Mouse (Mus musculus): Measurements from ENCODE around the gene Grip1. TPM values are rescaled to one million over a fixed set of nuclear protein-coding genes. Genes with fewer than 3 reads are reported as not detected.
A peak's percentile ranks its signal among the peaks of the same experiment; 100 is the strongest.

The Grip1 gene
- polyA plus RNA-seq, 1 experiment from 2014 or later = 3.3 TPM

DNA sequence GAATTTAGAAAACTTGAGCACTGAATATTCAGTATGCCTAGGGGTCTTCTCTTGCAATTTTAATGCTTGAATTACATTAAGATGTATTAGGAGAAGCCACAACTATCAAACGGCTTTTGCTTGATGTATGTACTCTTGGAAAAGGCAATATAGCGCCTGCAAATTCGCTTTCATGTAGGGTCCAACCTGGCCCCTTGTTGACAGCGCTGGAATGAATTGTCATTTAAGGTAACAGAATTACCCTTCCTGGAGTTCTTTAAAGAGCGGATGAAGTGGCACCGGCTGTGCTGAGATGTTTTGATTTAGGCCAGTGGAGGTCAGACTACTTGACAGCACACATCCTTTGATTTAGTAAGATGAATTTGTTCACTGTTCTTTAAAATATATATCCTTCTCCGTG is 90.1 kb downstream of the Grip1 start:
- no peaks in the 10 kb centered on the region for H3K4me1 ChIP-seq (ENCODE audit: insufficient read depth, low read length)
- no peaks in the 10 kb centered on the region for H3K27me3 ChIP-seq (ENCODE audit: insufficient read depth, low read length)
- no peak overlapping the region for H3K4me3 ChIP-seq (ENCODE audit: low read length)
- H3K9ac ChIP-seq (replicated peaks; ENCODE audit: low read length) = no peak overlapping the region
- 37% methylated on average over 7 of the region's 7 CpGs for WGBS
- H3K9me3 ChIP-seq (ENCODE audit: low read length) = no peaks in the 10 kb centered on the region
- no peaks in the 10 kb centered on the region for H3K36me3 ChIP-seq (ENCODE audit: insufficient read depth, low read length)
- no peak for ATAC-seq (ENCODE audit: low FRiP score, low TSS enrichment)
- no peak overlapping the region for H3K4me2 ChIP-seq (replicated peaks; ENCODE audit: low read depth, low read length)
- H3K27ac ChIP-seq (ENCODE audit: low read length) = no peak overlapping the region

DNA sequence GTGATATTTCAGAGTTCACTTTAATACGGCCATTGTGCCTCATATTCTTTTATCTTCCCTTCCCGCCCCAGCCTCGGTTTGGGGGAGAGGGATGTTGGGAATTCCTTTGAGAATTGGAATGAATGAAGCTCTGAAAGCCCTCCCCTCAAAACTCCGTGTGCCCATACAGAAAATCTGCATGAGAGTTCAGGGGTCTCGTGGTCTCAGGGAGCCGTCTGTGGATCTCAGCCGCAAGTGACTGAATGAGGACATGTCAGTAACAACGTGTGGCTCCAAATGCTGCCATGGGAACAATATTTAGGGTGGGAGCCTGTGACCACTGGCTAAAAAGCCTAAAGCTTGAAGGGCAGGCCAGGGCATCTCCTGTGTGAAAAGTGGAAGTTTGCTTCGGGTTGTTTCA is 91.1 kb downstream of the Grip1 start:
- H3K9ac ChIP-seq (replicated peaks; ENCODE audit: low read length) = no peak overlapping the region
- H3K27me3 ChIP-seq (ENCODE audit: insufficient read depth, low read length) = no peaks in the 10 kb centered on the region
- H3K36me3 ChIP-seq (ENCODE audit: insufficient read depth, low read length) = no peaks in the 10 kb centered on the region
- no peak overlapping the region for H3K4me2 ChIP-seq (replicated peaks; ENCODE audit: low read depth, low read length)
- no peaks in the 10 kb centered on the region for H3K9me3 ChIP-seq (ENCODE audit: low read length)
- WGBS = 71% methylated on average over 9 of the region's 9 CpGs
- no peak overlapping the region for H3K4me3 ChIP-seq (ENCODE audit: low read length)
- no peaks in the 10 kb centered on the region for H3K4me1 ChIP-seq (ENCODE audit: insufficient read depth, low read length)
- no peak for ATAC-seq (ENCODE audit: low FRiP score, low TSS enrichment)
- no peak overlapping the region for H3K27ac ChIP-seq (ENCODE audit: low read length)

DNA sequence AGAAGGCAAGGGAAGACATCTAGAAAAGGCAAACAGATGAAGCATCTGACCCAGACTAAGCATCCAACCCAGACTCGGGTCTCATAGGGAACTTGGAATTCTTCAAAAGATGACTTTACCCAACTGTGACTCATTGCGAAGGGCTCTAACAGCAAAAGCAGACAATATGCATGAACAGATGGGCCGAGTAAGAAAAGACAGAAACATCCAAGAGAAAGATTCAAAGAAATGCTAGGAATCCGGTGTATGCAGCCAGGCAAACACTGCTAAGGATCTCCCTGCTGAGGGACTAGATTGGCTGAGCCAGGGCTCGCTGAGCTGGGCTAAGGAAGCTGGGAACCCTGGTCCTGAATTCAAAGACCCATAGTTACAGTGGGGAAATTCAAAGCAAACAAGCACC is 94.2 kb downstream of the Grip1 start:
- no peak overlapping the region for H3K4me3 ChIP-seq (ENCODE audit: low read length)
- no peak overlapping the region for H3K9ac ChIP-seq (replicated peaks; ENCODE audit: low read length)
- H3K27ac ChIP-seq (ENCODE audit: low read length) = no peak overlapping the region
- ATAC-seq (ENCODE audit: low FRiP score, low TSS enrichment) = no peak
- no peaks in the 10 kb centered on the region for H3K36me3 ChIP-seq (ENCODE audit: insufficient read depth, low read length)
- no peaks in the 10 kb centered on the region for H3K9me3 ChIP-seq (ENCODE audit: low read length)
- 89% methylated on average over 5 of the region's 5 CpGs for WGBS
- no peaks in the 10 kb centered on the region for H3K27me3 ChIP-seq (ENCODE audit: insufficient read depth, low read length)
- no peaks in the 10 kb centered on the region for H3K4me1 ChIP-seq (ENCODE audit: insufficient read depth, low read length)
- H3K4me2 ChIP-seq (replicated peaks; ENCODE audit: low read depth, low read length) = no peak overlapping the region

DNA sequence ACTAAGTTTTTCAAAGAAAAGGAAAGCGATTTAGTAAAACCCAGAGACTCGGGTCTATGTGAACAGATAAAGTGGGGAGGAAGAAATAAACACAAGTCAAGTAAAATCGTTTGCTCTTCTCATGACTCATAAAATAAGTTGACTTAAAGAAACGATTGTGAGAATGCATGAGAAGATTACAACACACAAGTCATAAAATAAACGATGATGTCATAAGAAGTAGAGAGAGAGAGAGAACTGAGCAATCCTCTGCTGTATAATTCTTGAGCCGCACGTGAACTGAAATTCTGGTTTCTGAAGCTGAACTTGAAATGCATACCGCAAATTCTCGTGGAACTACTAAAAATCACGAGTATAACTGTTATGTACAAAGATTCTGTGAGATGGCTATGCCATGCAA is 95.1 kb downstream of the Grip1 start:
- no peak overlapping the region for H3K27ac ChIP-seq (ENCODE audit: low read length)
- H3K4me1 ChIP-seq (ENCODE audit: insufficient read depth, low read length) = no peaks in the 10 kb centered on the region
- no peak overlapping the region for H3K4me3 ChIP-seq (ENCODE audit: low read length)
- H3K4me2 ChIP-seq (replicated peaks; ENCODE audit: low read depth, low read length) = no peak overlapping the region
- no peak for ATAC-seq (ENCODE audit: low FRiP score, low TSS enrichment)
- H3K9me3 ChIP-seq (ENCODE audit: low read length) = no peaks in the 10 kb centered on the region
- H3K36me3 ChIP-seq (ENCODE audit: insufficient read depth, low read length) = no peaks in the 10 kb centered on the region
- no peaks in the 10 kb centered on the region for H3K27me3 ChIP-seq (ENCODE audit: insufficient read depth, low read length)
- 81% methylated on average over 10 of the region's 10 CpGs for WGBS
- no peak overlapping the region for H3K9ac ChIP-seq (replicated peaks; ENCODE audit: low read length)

DNA sequence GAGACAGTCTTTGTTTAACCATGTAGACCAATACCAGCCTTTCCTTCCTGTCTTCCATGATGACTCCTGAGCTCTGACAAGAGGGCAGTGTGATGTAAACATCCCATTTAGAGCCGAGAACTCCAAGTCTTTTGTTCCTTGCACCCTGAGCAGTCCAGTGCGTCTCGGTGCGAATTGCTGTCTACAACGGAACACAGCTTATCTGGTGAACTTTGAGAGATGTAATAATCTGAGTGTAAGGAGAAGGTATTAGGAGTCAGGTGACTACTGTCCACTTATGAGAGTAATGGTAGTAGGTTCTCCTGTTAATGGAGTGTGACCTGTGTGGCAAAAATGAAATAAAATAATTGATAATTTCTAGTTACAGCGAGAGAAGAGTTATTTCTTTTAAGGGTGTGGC is 97.0 kb downstream of the Grip1 start:
- H3K4me2 ChIP-seq (replicated peaks; ENCODE audit: low read depth, low read length) = no peak overlapping the region
- no peaks in the 10 kb centered on the region for H3K27me3 ChIP-seq (ENCODE audit: insufficient read depth, low read length)
- no peak overlapping the region for H3K4me3 ChIP-seq (ENCODE audit: low read length)
- 87% methylated on average over 6 of the region's 6 CpGs for WGBS
- H3K9ac ChIP-seq (replicated peaks; ENCODE audit: low read length) = no peak overlapping the region
- H3K9me3 ChIP-seq (ENCODE audit: low read length) = no peaks in the 10 kb centered on the region
- H3K36me3 ChIP-seq (ENCODE audit: insufficient read depth, low read length) = no peaks in the 10 kb centered on the region
- H3K4me1 ChIP-seq (ENCODE audit: insufficient read depth, low read length) = no peaks in the 10 kb centered on the region
- ATAC-seq (ENCODE audit: low FRiP score, low TSS enrichment) = no peak
- no peak overlapping the region for H3K27ac ChIP-seq (ENCODE audit: low read length)

DNA sequence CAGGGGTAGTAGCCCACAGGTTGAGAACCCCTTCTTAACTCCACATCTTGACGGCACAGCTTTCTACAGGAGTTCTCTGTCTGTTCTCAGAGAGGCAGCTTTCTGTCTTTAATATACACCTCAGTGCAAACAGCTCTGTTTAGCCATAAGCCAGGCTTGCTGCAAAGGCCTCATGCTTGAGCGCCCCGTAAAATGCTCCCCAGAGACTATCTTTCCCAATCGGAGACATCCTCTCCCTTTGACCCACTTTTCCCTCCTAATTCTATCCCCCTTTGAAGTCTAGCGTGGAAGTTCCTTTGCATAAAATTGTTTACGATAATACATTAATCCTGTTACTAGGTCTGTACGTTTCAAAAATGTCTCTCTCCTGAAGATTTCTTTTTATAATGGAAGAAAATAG is 102.7 kb downstream of the Grip1 start:
- Histone ChIP-seq H3K36me3 (ENCODE audit: insufficient read depth, low read length) (no peaks in the 10 kb centered on the region), H3K27ac (ENCODE audit: low read length) (no peak overlapping the region; the same call in 1 of the 2 replicates), H3K27me3 (ENCODE audit: insufficient read depth, low read length) (no peaks in the 10 kb centered on the region), H3K9me3 (ENCODE audit: low read length) (no peaks in the 10 kb centered on the region), H3K9ac (replicated peaks; ENCODE audit: low read length) (no peak overlapping the region), H3K4me2 (replicated peaks; ENCODE audit: low read depth, low read length) (no peak overlapping the region), H3K4me1 (ENCODE audit: insufficient read depth, low read length) (no peaks in the 10 kb centered on the region), H3K4me3 (ENCODE audit: low read length) (no peak overlapping the region)
- ATAC-seq (ENCODE audit: low FRiP score, low TSS enrichment) = no peak; the same call in 1 of the 2 replicates
- WGBS = 54% methylated on average over 7 of the region's 7 CpGs

DNA sequence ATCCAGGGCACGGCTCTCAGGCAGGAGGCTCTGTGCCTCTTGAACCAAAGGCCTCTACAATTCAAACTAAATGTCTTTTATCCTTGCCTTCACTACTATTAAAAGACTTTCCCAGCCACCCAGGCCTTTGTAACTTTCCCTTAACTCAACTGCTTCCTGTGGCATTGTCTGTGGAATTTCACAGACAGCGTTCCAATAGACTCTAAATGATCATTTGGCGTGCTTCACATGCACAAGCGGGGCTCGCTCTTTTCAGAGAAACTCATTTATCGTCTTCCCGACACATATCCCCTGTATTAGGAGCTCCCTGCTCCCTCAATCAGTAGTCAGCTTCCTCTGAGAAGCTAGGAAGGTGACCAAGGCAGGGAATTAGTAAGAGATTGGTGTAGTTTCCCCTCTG is 104.8 kb downstream of the Grip1 start:
- H3K36me3 ChIP-seq (ENCODE audit: insufficient read depth, low read length) = no peaks in the 10 kb centered on the region
- H3K27me3 ChIP-seq (ENCODE audit: insufficient read depth, low read length) = no peaks in the 10 kb centered on the region
- no peak overlapping the region for H3K4me2 ChIP-seq (replicated peaks; ENCODE audit: low read depth, low read length)
- no peak for ATAC-seq (ENCODE audit: low FRiP score, low TSS enrichment)
- no peaks in the 10 kb centered on the region for H3K9me3 ChIP-seq (ENCODE audit: low read length)
- WGBS = 92% methylated on average over 7 of the region's 7 CpGs
- no peak overlapping the region for H3K4me3 ChIP-seq (ENCODE audit: low read length)
- no peak overlapping the region for H3K9ac ChIP-seq (replicated peaks; ENCODE audit: low read length)
- H3K4me1 ChIP-seq (ENCODE audit: insufficient read depth, low read length) = no peaks in the 10 kb centered on the region
- no peak overlapping the region for H3K27ac ChIP-seq (ENCODE audit: low read length)

DNA sequence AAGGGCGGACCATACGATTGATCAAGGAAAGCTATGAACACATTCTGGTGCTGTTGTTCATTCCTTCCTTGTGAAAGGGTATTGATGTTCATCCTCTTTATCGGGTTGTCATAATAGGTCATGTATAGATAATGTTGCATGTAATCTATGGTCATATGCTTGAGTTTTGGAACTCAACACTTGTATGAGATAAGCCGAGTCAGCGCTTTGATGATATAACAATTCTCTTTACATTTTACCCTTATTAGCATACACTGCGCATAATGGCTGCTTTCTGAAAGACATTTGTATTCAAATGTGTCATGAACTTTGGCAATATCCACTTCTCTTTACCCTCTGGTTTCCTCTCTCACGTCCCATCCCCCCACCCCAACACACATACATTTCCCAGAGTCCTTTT is 111.2 kb downstream of the Grip1 start:
- H3K4me2 ChIP-seq (replicated peaks; ENCODE audit: low read depth, low read length) = no peak overlapping the region
- no peaks in the 10 kb centered on the region for H3K4me1 ChIP-seq (ENCODE audit: insufficient read depth, low read length)
- no peak overlapping the region for H3K27ac ChIP-seq (ENCODE audit: low read length)
- WGBS = 96% methylated on average over 7 of the region's 7 CpGs
- no peaks in the 10 kb centered on the region for H3K9me3 ChIP-seq (ENCODE audit: low read length)
- H3K27me3 ChIP-seq (ENCODE audit: insufficient read depth, low read length) = no peaks in the 10 kb centered on the region
- no peak for ATAC-seq (ENCODE audit: low FRiP score, low TSS enrichment)
- no peak overlapping the region for H3K9ac ChIP-seq (replicated peaks; ENCODE audit: low read length)
- no peaks in the 10 kb centered on the region for H3K36me3 ChIP-seq (ENCODE audit: insufficient read depth, low read length)
- no peak overlapping the region for H3K4me3 ChIP-seq (ENCODE audit: low read length)

DNA sequence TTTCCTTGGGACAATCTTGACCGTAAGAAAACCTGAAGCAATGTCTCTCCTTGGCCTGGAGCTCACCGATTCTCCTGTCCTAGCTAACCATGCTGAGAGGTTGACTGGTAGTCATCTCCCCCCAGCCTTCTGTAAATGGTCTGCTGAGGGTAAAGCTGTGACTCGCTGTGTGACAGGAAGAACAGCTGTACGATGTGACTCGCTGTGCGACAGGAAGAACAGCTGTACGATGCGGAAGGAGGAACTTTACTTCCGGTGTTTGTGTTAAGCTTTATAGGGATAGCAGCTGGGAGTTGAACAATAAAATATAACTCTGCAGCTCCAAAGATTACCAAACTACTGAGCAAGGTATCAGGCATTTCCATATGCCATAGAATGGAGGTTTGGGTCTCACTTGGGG is 119.5 kb downstream of the Grip1 start:
- Histone ChIP-seq H3K4me3 (ENCODE audit: low read length) (no peak overlapping the region), H3K4me1 (ENCODE audit: insufficient read depth, low read length) (peaks cover 4% of the 10 kb centered on the region; the same call in 1 of the 2 replicates), H3K9me3 (ENCODE audit: low read length) (no peaks in the 10 kb centered on the region), H3K27ac (ENCODE audit: low read length) (no peak overlapping the region), H3K27me3 (ENCODE audit: insufficient read depth, low read length) (no peaks in the 10 kb centered on the region), H3K4me2 (replicated peaks; ENCODE audit: low read depth, low read length) (no peak overlapping the region), H3K9ac (replicated peaks; ENCODE audit: low read length) (no peak overlapping the region), H3K36me3 (ENCODE audit: insufficient read depth, low read length) (no peaks in the 10 kb centered on the region)
- no peak for ATAC-seq (ENCODE audit: low FRiP score, low TSS enrichment)
- 61% methylated on average over 9 of the region's 9 CpGs for WGBS

DNA sequence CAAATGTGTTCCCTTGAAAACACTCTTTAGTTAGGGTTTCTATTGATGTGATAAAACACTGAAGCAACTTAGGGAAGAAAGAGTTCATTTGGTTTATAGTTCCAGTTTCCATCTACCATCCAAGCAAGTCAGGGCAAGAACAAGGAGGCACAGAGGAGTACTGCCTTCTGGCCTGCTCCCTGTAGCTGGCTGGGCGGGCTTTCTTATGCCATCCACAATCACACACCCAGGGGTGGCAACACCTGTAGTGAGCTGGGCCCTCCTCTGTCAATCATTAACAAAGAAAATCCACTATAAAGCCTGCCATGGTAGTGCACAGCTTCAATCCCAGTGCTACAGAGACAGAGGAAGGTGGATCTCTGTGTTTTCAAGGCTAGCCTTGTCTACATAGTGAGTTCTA is 122.2 kb downstream of the Grip1 start:
- Histone ChIP-seq H3K4me2 (replicated peaks; ENCODE audit: low read depth, low read length) (no peak overlapping the region), H3K36me3 (ENCODE audit: insufficient read depth, low read length) (no peaks in the 10 kb centered on the region), H3K4me3 (ENCODE audit: low read length) (no peak overlapping the region), H3K27ac (ENCODE audit: low read length) (no peak overlapping the region), H3K4me1 (ENCODE audit: insufficient read depth, low read length) (peaks cover 4% of the 10 kb centered on the region; the same call in 1 of the 2 replicates), H3K27me3 (ENCODE audit: insufficient read depth, low read length) (no peaks in the 10 kb centered on the region), H3K9me3 (ENCODE audit: low read length) (no peaks in the 10 kb centered on the region), H3K9ac (replicated peaks; ENCODE audit: low read length) (no peak overlapping the region)
- ATAC-seq (ENCODE audit: low FRiP score, low TSS enrichment) = peak; percentile 57
- 90% methylated on average over 1 of the region's 1 CpGs for WGBS

DNA sequence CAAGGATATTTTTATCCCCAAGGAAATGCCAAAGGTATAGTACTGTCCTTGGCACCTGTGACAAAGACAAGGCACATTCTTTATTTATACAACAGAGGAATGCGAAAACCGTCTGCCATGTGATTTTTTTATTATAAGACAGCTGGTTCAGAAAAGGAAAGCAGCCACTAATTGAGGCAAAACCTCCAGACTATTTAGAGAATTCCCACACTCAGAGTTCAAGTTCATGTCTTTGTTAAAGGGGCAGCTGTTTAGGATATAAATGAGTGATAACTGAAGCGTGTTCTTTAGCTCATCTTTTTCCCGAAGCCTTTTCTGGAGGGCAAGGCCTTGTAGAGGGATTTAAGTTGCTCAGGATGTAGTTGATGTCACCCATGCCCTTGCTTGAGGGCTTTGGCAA is 126.4 kb downstream of the Grip1 start:
- peaks cover 7% of the 10 kb centered on the region; the same call in 1 of the 2 replicates for H3K4me1 ChIP-seq (ENCODE audit: insufficient read depth, low read length)
- H3K9me3 ChIP-seq (ENCODE audit: low read length) = no peaks in the 10 kb centered on the region
- no peak for ATAC-seq (ENCODE audit: low FRiP score, low TSS enrichment)
- 50% methylated on average over 4 of the region's 4 CpGs for WGBS
- no peaks in the 10 kb centered on the region for H3K36me3 ChIP-seq (ENCODE audit: insufficient read depth, low read length)
- H3K27ac ChIP-seq (ENCODE audit: low read length) = no peak overlapping the region
- no peaks in the 10 kb centered on the region for H3K27me3 ChIP-seq (ENCODE audit: insufficient read depth, low read length)
- H3K9ac ChIP-seq (replicated peaks; ENCODE audit: low read length) = no peak overlapping the region
- no peak overlapping the region for H3K4me3 ChIP-seq (ENCODE audit: low read length)
- no peak overlapping the region for H3K4me2 ChIP-seq (replicated peaks; ENCODE audit: low read depth, low read length)
